Mouse (Mus musculus) ES-Bruce4 (cell line): Measurements from ENCODE around the gene Aqp12. TPM values are rescaled to one million over a fixed set of nuclear protein-coding genes. Genes with fewer than 3 reads are reported as not detected.

Experiments
- H3K27ac ChIP-seq: 2 replicates; pipeline ENCODE4 v1.5.1; 2012; ENCODE audit warnings: low read length, inconsistent platforms; ENCODE audit not compliant: insufficient read depth
- H3K27me3 ChIP-seq: 2 replicates; pipeline ENCODE4 v1.6.1; 2012; ENCODE audit warnings: mild to moderate bottlenecking, low read length, inconsistent platforms; ENCODE audit not compliant: control insufficient read depth, poor library complexity, insufficient read depth, severe bottlenecking
- H3K36me3 ChIP-seq: 2 replicates; pipeline ENCODE4 v1.6.1; 2012; ENCODE audit warnings: inconsistent platforms, mild to moderate bottlenecking, low read length, moderate library complexity; ENCODE audit not compliant: control insufficient read depth, poor library complexity, insufficient read depth, severe bottlenecking
- H3K4me1 ChIP-seq: one replicate; pipeline ENCODE4 v1.8.1; 2011; ENCODE audit warnings: low read length; ENCODE audit not compliant: control insufficient read depth, insufficient read depth
- H3K4me3 ChIP-seq: 2 replicates; pipeline ENCODE4 v1.5.1; 2011; ENCODE audit warnings: low read depth, mild to moderate bottlenecking, low read length
- H3K9ac ChIP-seq: 2 replicates; pipeline ENCODE4 v1.6.1; 2012; ENCODE audit warnings: low read depth, mild to moderate bottlenecking, inconsistent platforms; ENCODE audit not compliant: poor library complexity, severe bottlenecking
- H3K9me3 ChIP-seq: replicated peaks from 2 replicates; pipeline ENCODE4 v1.6.1; 2012; ENCODE audit warnings: mild to moderate bottlenecking, low read length, inconsistent platforms; ENCODE audit not compliant: control insufficient read depth, poor library complexity, insufficient read depth, severe bottlenecking
- CTCF ChIP-seq: IDR thresholded peaks from one replicate; pipeline ENCODE4 v1.8.1; 2011; ENCODE audit warnings: low read depth, low read length
- EP300 ChIP-seq: IDR thresholded peaks from 2 replicates; pipeline ENCODE4 v1.6.1; 2011; ENCODE audit warnings: low read depth, low read length; ENCODE audit not compliant: insufficient read depth
- POLR2A ChIP-seq: IDR thresholded peaks from one replicate; pipeline ENCODE4 v1.8.1; 2011; ENCODE audit warnings: low read length; ENCODE audit not compliant: insufficient read depth
- polyA plus RNA-seq: library from polyadenylated mRNA; stranded (reverse); fragments of >200 nt; gene quantifications from 2 replicates; pipeline ENCODE4 v1.2.4, GENCODE M21; 2011; ENCODE audit warnings: low read depth; ENCODE audit not compliant: missing spikeins, insufficient read depth, insufficient read length

The Aqp12 gene
- polyA plus RNA-seq, 1 experiment, result not detected

DNA sequence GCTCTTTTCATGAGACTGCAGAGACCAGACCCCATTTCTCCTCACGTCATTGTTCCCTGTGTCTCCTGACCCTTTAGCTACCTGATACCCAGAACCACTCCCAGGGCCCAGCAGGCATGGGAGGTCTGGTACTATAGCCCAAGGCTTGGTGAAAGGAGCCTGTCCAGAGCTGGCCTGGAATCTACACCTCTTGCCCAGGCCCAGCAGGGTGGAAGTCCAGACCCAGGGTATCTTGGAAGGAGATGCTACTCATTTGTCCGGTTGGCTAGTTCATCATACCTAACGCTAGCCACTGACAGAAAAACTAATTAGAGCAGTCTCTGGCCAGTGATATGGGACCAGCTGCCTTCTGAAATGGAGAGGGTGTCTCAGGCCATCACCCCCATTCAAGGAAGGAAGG, 43.9 kb downstream of the Aqp12 start:
- H3K27me3 ChIP-seq, result no peaks in the 10 kb centered on the region
- no peak overlapping the region for H3K9ac ChIP-seq
- H3K4me1 ChIP-seq, result no peaks in the 10 kb centered on the region
- H3K9me3 ChIP-seq, result no peaks in the 10 kb centered on the region
- H3K4me3 ChIP-seq, result no peak overlapping the region
- no peaks in the 10 kb centered on the region for H3K36me3 ChIP-seq
- TF ChIP-seq EP300, result no peak
- no peak for TF ChIP-seq CTCF
- no peak for TF ChIP-seq POLR2A
- H3K27ac ChIP-seq, result no peak overlapping the region

- Histone ChIP-seq H3K9ac (no peak overlapping the region), H3K9me3 (no peaks in the 10 kb centered on the region), H3K4me1 (no peaks in the 10 kb centered on the region), H3K27me3 (no peaks in the 10 kb centered on the region), H3K27ac (no peak overlapping the region), H3K36me3 (no peaks in the 10 kb centered on the region), H3K4me3 (no peak overlapping the region)
- no peak for TF ChIP-seq POLR2A
Measured at GRCm38 (mm10) chr1:93051124-93051833, 45.1 kb downstream of the Aqp12 start.

Other genes starting within 250 kb of the Aqp12 start
- 30.5 and 31.6 TPM in 2 replicates for gene Gpc1, start 174.7 kb upstream of the Aqp12 start, polyA plus RNA-seq
- gene Ankmy1, start 103.4 kb upstream of the Aqp12 start, polyA plus RNA-seq, result not detected in 2 replicates
- 0.76 and 0.85 TPM in 2 replicates for gene Dusp28, start 99.4 kb upstream of the Aqp12 start, polyA plus RNA-seq
- 31.1 and 39.0 TPM in 2 replicates for gene Rnpepl1, start 95.6 kb upstream of the Aqp12 start, polyA plus RNA-seq
- 17.1 and 17.9 TPM in 2 replicates for gene Capn10, start 72.0 kb upstream of the Aqp12 start, polyA plus RNA-seq
- gene Gpr35, start 55.5 kb upstream of the Aqp12 start, polyA plus RNA-seq, result 0.17 TPM in 1 of 2 replicates, not detected in the other
- gene Kif1a, start 95.6 kb downstream of the Aqp12 start, polyA plus RNA-seq, result 95.0 and 97.1 TPM in 2 replicates
- gene Agxt, start 128.9 kb downstream of the Aqp12 start, polyA plus RNA-seq, result not detected in 2 replicates
- 1.9 and 2.1 TPM in 2 replicates for gene 2310007B03Rik, start 154.6 kb downstream of the Aqp12 start, polyA plus RNA-seq
- gene Crocc2, start 162.4 kb downstream of the Aqp12 start, polyA plus RNA-seq, result 0.09 TPM in 1 of 2 replicates, not detected in the other
- 0.75 and 1.1 TPM in 2 replicates for gene Sned1, start 229.5 kb downstream of the Aqp12 start, polyA plus RNA-seq